10 mouse cellular contexts compared by ENCODE assay signal in the genomic region with DNA sequence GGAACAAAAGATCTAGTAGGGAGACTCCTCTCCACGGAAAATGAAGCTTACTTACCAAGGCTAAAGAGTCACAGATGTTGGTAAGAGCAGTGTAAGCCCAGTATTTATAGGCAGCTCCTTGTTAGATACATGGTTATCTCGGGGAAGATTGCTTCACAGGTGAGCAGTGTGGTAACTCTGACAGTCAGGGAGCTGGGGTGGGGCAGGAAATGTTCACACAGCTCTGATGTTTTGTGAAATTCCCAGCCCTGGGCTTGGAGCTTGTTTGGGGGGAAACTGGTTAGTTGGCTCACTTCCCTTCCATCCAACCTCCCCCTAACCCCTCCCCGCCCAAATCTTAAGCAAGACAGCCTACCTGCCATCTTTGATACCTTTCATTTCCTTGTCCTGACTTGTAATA. TPM values are rescaled to one million over a fixed set of nuclear protein-coding genes. Genes with fewer than 3 reads are reported as not detected.
DNase-seq lines count a peak whose midpoint lies in the region; ATAC-seq and TF ChIP-seq lines count a peak whose summit lies in the region.
"Had no signal": no experiment of that assay in that cellular context is flagged by ENCODE, and none has a peak within 500 bp of the region (broad histone marks: within the 10 kb centered on the region; RNA-seq: fewer than 3 reads in every experiment).

A gene (minus strand): TSS at position 109 of the 400 bp plus-strand sequence.

- no peak for DNase-seq in hindbrain, embryonic 10.5 days (ENCODE audit: low spot score)
- no peak for DNase-seq in thymus, adult 2 months
- DNase-seq in thymus, postnatal 25 days, result no peak
- DNase-seq in liver, embryonic 14.5 days (ENCODE audit: low read depth in 3 of 3, low spot score in 3 of 3), result peak in 2 of 3 experiments; percentile 10 to 15
- no peak for DNase-seq in stomach, postnatal 0 days (ENCODE audit: low spot score)
- DNase-seq in gastrocnemius, adult 18-20 months (ENCODE audit: low spot score), result no peak
- no peak for DNase-seq in kidney, postnatal 25 days
- DNase-seq: lung, postnatal 36 days had no signal

- no peaks in the 10 kb centered on the region for H3K9me3 ChIP-seq in hindbrain, embryonic 12.5 days (replicated peaks)
- no peaks in the 10 kb centered on the region for H3K9me3 ChIP-seq in hindbrain, embryonic 10.5 days
- no peaks in the 10 kb centered on the region for H3K9me3 ChIP-seq in liver, embryonic 14.5 days (ENCODE audit: control insufficient read depth, low read length)
- no peaks in the 10 kb centered on the region for H3K9me3 ChIP-seq in stomach, postnatal 0 days (ENCODE audit: control insufficient read depth, low read length)

- H3K27ac ChIP-seq in hindbrain, embryonic 12.5 days, result no peak within 1 kb of the TSS
- no peak within 1 kb of the TSS for H3K27ac ChIP-seq in hindbrain, embryonic 10.5 days
- no peak within 1 kb of the TSS for H3K27ac ChIP-seq in thymus, adult 2 months (ENCODE audit: control insufficient read depth, insufficient read depth, low read length)
- H3K27ac ChIP-seq in liver, embryonic 14.5 days, result no peak within 1 kb of the TSS
- H3K27ac ChIP-seq in stomach, postnatal 0 days (replicated peaks), result no peak within 1 kb of the TSS

- no peaks in the 10 kb centered on the region for H3K27me3 ChIP-seq in hindbrain, embryonic 12.5 days
- no peaks in the 10 kb centered on the region for H3K27me3 ChIP-seq in hindbrain, embryonic 10.5 days (ENCODE audit: insufficient read depth, poor library complexity, severe bottlenecking)
- no peaks in the 10 kb centered on the region for H3K27me3 ChIP-seq in thymus, adult 2 months (ENCODE audit: control insufficient read depth, insufficient read depth, low read length)
- no peaks in the 10 kb centered on the region for H3K27me3 ChIP-seq in liver, embryonic 14.5 days (ENCODE audit: control insufficient read depth, insufficient read depth, low read length)
- no peaks in the 10 kb centered on the region for H3K27me3 ChIP-seq in stomach, postnatal 0 days (ENCODE audit: control insufficient read depth, insufficient read depth, low read length)

- no peak within 1 kb of the TSS for H3K9ac ChIP-seq in hindbrain, embryonic 12.5 days
- H3K9ac ChIP-seq in liver, embryonic 14.5 days (replicated peaks), result no peak within 1 kb of the TSS
- H3K9ac ChIP-seq in stomach, postnatal 0 days (ENCODE audit: low read length), result no peak within 1 kb of the TSS

- TF ChIP-seq POLR2A in thymus, adult 2 months (IDR thresholded peaks at IDR 0.05; ENCODE audit: control insufficient read depth, extremely low read depth, insufficient read depth, low read length, poor library complexity), result no peak

- TF ChIP-seq EP300 in liver, embryonic 14.5 days (IDR thresholded peaks at IDR 0.05; ENCODE audit: low read depth), result no peak
- no peak for TF ChIP-seq EP300 in stomach, postnatal 0 days (optimal IDR thresholded peaks at IDR 0.05)

- no peak within 1 kb of the TSS for H3K4me3 ChIP-seq in hindbrain, embryonic 12.5 days
- no peak within 1 kb of the TSS for H3K4me3 ChIP-seq in hindbrain, embryonic 10.5 days
- H3K4me3 ChIP-seq in thymus, adult 2 months (ENCODE audit: control insufficient read depth, insufficient read depth, low read length), result no peak within 1 kb of the TSS
- H3K4me3 ChIP-seq in liver, embryonic 14.5 days (ENCODE audit: insufficient read depth in 1 of 2, low read depth in 2 of 2, low read length in 2 of 2), result no peak within 1 kb of the TSS
- no peak within 1 kb of the TSS for H3K4me3 ChIP-seq in stomach, postnatal 0 days (ENCODE audit: low read depth, low read length)

- H3K36me3 ChIP-seq in hindbrain, embryonic 12.5 days, result no peaks in the 10 kb centered on the region
- H3K36me3 ChIP-seq in hindbrain, embryonic 10.5 days, result no peaks in the 10 kb centered on the region
- no peaks in the 10 kb centered on the region for H3K36me3 ChIP-seq in thymus, adult 2 months (ENCODE audit: control insufficient read depth, insufficient read depth, low read length)
- no peaks in the 10 kb centered on the region for H3K36me3 ChIP-seq in liver, embryonic 14.5 days (replicated peaks; ENCODE audit: control insufficient read depth, insufficient read depth, low read depth)
- no peaks in the 10 kb centered on the region for H3K36me3 ChIP-seq in stomach, postnatal 0 days (ENCODE audit: control insufficient read depth, insufficient read depth, low read length)

- WGBS in hindbrain, embryonic 12.5 days, result 72% methylated on average over 3 of the region's 3 CpGs
- 77% methylated on average over 3 of the region's 3 CpGs for WGBS in hindbrain, embryonic 10.5 days
- 62% methylated on average over 3 of the region's 3 CpGs for WGBS in thymus, adult 2 months
- WGBS in liver, embryonic 14.5 days (ENCODE audit: insufficient replicate concordance), result 22% methylated on average over 3 of the region's 3 CpGs
- 48% methylated on average over 3 of the region's 3 CpGs for WGBS in stomach, postnatal 0 days

- no peak for TF ChIP-seq CTCF in thymus, adult 2 months (IDR thresholded peaks at IDR 0.05; ENCODE audit: borderline replicate concordance, control insufficient read depth, extremely low read depth, insufficient read depth, low read length, poor library complexity)
- no peak for TF ChIP-seq CTCF in liver, embryonic 14.5 days (IDR thresholded peaks at IDR 0.05; ENCODE audit: low read depth)
- no peak for TF ChIP-seq CTCF in stomach, postnatal 0 days (IDR thresholded peaks at IDR 0.05; ENCODE audit: low read depth)

- H3K4me1 ChIP-seq in hindbrain, embryonic 12.5 days, result no peaks in the 10 kb centered on the region
- no peaks in the 10 kb centered on the region for H3K4me1 ChIP-seq in hindbrain, embryonic 10.5 days (replicated peaks)
- no peaks in the 10 kb centered on the region for H3K4me1 ChIP-seq in thymus, adult 2 months (replicated peaks; ENCODE audit: control insufficient read depth, insufficient read depth, low read length)
- H3K4me1 ChIP-seq in liver, embryonic 14.5 days (replicated peaks; ENCODE audit: control insufficient read depth in 2 of 2, insufficient read depth in 2 of 2, low read length in 1 of 2), result no peaks in the 10 kb centered on the region
- no peaks in the 10 kb centered on the region for H3K4me1 ChIP-seq in stomach, postnatal 0 days (replicated peaks; ENCODE audit: control insufficient read depth, insufficient read depth)

- no peak for ATAC-seq in hindbrain, embryonic 12.5 days (ENCODE audit: low FRiP score)
- ATAC-seq in liver, embryonic 14.5 days (ENCODE audit: insufficient read depth), result no peak
- no peak for ATAC-seq in stomach, postnatal 0 days (ENCODE audit: low FRiP score, low TSS enrichment)
- ATAC-seq: forebrain, embryonic 14.5 days had no signal

- no peak within 1 kb of the TSS for H3K4me2 ChIP-seq in hindbrain, embryonic 12.5 days (replicated peaks)
- no peak within 1 kb of the TSS for H3K4me2 ChIP-seq in liver, embryonic 14.5 days (ENCODE audit: low read depth)
- H3K4me2 ChIP-seq in stomach, postnatal 0 days (replicated peaks; ENCODE audit: low read depth), result no peak within 1 kb of the TSS

RNA-seq across cellular contexts. Expression of the gene that starts here (rescaled TPM):
- 7.9 and 10.2 TPM in 2 replicates for polyA plus RNA-seq in hindbrain, embryonic 12.5 days (2016; fragmentation: Nextera tagmentation; extraction: Ambion mirVana)
- not detected in 2 replicates for polyA plus RNA-seq in hindbrain, embryonic 10.5 days (2016; fragmentation: Nextera tagmentation; extraction: Ambion mirVana)
- polyA plus RNA-seq in thymus, adult 2 months (2012; rRNA removed), result 13.6 and 14.4 TPM in 2 replicates
- polyA plus RNA-seq in liver, embryonic 14.5 days (2012; rRNA removed), result 292 and 431 TPM in 2 replicates
- polyA plus RNA-seq in liver, embryonic 14.5 days (2014; fragmentation: Nextera tagmentation; extraction: Ambion mirVana), result 583 and 836 TPM in 2 replicates
- polyA plus RNA-seq in stomach, postnatal 0 days (2015; fragmentation: Nextera tagmentation; extraction: Ambion mirVana), result 56.6 and 65.4 TPM in 2 replicates
- not detected for total RNA-seq in gastrocnemius, adult 18-20 months (2021)

Comparison
In these comparisons a context has a peak if more than half of its experiments do, and no peak if none do; other contexts are left out.
1. DNase-seq: peak in liver, embryonic 14.5 days (2 of 3); none in hindbrain, embryonic 10.5 days (single experiment), thymus, adult 2 months (single experiment), thymus, postnatal 25 days (single experiment), stomach, postnatal 0 days (single experiment), gastrocnemius, adult 18-20 months (single experiment) and kidney, postnatal 25 days (0 of 2).